Mouse (Mus musculus): Measurements from ENCODE around the gene Pnpt1. TPM values are rescaled to one million over a fixed set of nuclear protein-coding genes. Genes with fewer than 3 reads are reported as not detected.

Pnpt1 gene
- total RNA-seq (2021) = 10 to 100 TPM; 19.4 to 22.6 TPM
- long read RNA-seq, experiment 1, transcript Pnpt1-201 (28 exons, 2,707 nt) = major isoform, 21 of 32 reads
- long read RNA-seq, experiment 1, partial matches to known transcripts = 2 of 32 reads
- long read RNA-seq, experiment 1, other reads (novel, unspliced or antisense) = 9 of 32 reads
- long read RNA-seq, experiment 2, transcript Pnpt1-201 (28 exons, 2,707 nt) = major isoform, 22 of 41 reads
- long read RNA-seq, experiment 2, partial matches to known transcripts = 2 of 41 reads
- long read RNA-seq, experiment 2, other reads (novel, unspliced or antisense) = 16 of 41 reads

DNA sequence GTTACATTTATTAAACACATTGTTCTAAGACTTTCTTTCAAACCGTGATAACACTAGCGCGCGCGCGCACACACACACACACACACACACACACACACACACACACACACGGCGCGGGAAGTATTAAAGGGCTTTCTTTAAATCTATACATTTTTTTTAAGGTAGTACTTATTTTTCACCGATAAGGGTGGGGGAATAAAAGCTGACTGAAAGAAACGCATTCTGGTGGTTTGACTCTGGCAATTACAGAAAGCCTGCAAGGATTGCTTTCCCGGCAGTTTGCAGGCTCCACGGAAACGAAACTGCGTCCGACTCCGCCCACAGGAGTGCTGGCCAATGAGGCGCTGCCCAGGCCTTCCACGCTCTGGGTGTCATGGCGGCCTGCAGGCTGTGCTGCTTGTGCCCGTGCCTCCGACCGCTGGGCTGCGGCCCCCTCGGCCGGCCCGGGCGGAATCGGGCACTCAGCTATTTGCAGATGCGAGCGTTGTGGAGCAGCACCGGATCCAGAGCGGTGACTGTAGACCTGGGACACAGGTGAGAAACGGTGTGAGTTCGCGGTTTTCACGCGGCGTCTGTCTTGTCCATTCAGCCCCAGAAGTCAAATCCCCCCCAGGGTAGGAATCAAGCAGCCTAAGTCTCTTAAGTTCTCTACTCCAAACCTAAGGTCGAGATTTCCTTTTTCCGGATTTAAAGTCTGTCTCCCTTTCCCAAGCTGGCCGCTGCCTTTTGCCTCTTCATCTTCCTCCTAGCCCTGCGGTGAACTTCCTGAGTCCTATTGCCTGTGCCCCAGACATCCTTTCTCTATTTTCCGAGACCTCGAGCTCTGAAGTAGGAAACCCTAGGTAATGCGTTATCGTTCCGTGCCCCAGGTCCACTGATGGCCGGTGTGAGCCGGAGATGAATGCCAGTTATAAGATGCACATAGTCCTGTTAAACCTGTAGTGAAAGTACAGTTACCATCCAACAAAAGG, at the start of gene Pnpt1:
Gene Pnpt1 (plus strand): TSS at position 360 of the 971 bp plus-strand sequence.
- intact Hi-C loops (cut with DNase I) = loop anchor here (10.0 kb wide), 2 partner anchors 516 to 1916 kb away; no protein-coding TSS in a partner anchor
- peak; percentile 91 to 94 for DNase-seq (ENCODE audit: low spot score in 2 of 2)

DNA sequence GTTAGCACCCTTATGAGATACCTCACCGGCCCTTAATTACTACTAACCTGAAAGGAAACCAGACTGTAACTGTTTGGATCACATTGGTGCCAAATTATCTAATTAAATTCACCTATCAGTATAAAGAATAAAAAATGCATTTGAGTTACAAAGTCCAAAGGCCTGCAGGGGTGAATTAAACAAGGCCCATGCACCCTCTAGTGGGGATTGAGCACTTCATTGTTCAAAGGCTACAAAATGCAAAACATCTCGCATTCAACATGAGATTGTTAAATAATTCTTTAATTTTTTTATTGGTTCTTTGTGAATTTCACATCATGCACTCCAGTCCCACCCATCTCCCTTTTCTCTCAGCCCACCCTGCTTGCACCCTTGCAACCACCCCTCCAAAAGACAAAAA, 38.1 kb upstream of the Pnpt1 start:
- intact Hi-C loops (cut with DNase I) = loop anchor here (5.0 kb wide), 1 partner anchor 280 kb away; no protein-coding TSS in a partner anchor
- no peak for DNase-seq (ENCODE audit: low spot score in 2 of 2)

DNA sequence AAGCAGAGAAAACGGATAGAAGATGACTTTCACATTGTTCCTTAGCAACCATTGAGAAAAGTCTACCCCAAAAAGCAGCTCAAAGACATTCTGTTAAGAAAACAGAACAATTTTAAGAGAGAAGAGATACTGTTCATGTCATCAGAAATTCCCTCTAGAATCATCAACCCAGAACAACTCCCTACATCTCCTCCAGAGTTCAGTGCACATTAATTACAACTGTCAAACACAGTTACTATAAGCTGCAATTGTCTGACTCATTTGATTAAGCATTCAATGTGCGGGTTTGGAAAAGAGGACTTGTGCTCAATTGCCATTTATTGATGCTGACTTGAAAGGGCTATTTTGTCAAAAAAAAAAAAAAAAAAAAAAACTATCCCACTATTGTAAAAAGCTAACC, 31.6 kb upstream of the Pnpt1 start:
- no peak for DNase-seq (ENCODE audit: low spot score in 2 of 2)
- intact Hi-C loops (cut with DNase I) = no loop called here

DNA sequence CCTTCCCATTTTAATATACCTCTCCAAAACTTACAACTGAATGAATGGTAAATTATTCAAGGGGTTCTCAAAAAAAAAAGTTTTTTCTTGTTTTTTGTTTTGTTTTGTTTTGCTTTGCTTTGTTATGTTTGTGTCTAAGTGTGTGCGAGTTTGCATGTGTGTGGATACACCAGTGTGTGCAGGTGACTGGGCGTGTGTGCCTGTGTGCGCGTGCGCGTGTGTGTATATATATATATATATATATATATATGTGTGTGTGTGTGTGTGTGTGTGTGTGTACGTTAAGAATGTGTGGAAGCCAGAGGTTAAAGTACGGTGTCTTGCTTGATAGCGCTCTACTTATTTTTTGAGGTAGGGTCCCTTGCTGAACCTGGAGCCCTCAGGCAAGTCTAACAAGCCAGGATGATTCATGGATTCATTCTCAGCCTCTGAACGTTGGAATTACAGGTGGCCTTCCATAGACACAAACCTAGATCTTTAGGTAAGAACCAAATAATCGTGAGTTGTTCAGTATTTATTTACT, 621 bp upstream of the Pnpt1 start:
- DNase-seq (ENCODE audit: low spot score in 2 of 2) = peak in 1 of 2 experiments; percentile 2
- intact Hi-C loops (cut with DNase I) = loop anchor here (10.0 kb wide), 2 partner anchors 515 to 1915 kb away; no protein-coding TSS in a partner anchor

DNA sequence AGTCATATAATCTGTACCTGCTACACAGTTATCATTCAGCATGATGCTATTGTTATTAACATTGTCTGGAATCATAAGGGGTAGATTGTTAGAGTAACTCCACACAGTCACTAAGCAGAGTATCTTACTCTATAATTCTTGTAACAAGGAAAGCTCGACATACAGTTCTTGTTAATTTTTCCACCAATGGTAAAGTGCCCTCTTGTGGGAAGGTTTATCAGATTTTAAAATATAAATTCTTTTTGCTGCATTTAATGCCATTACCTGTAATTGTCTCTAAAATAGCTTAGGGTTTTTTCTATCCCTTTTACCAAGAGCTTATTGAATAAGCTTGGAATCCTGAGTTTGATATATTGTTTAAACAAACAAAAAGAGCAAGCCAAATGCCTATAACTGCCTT, 10.1 kb downstream of the Pnpt1 start:
- intact Hi-C loops (cut with DNase I) = loop anchor here (10.0 kb wide), 1 partner anchor 74 kb away; no protein-coding TSS in a partner anchor
- DNase-seq (ENCODE audit: low spot score in 2 of 2) = no peak

DNA sequence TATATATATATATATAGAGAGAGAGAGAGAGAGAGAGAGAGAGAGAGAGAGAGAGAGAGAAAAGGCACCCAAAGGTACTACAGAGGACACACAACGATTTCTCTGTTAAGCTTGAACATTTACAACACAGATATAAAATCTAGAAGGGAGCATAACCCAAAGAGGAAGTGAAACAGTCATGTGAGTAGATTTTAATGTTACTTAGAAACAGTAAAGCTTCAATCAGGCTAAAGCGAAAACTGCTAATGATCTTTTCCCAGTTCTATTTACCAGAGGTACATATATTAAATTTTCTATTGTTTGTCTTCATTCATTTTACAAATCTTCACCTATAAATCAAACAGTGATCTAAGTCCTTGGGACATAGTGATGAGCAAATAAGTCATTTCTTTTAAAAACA, 18.4 kb downstream of the Pnpt1 start:
- intact Hi-C loops (cut with DNase I) = loop anchor here (10.0 kb wide), 1 partner anchor 66 kb away; no protein-coding TSS in a partner anchor
- no peak for DNase-seq (ENCODE audit: low spot score in 2 of 2)

DNA sequence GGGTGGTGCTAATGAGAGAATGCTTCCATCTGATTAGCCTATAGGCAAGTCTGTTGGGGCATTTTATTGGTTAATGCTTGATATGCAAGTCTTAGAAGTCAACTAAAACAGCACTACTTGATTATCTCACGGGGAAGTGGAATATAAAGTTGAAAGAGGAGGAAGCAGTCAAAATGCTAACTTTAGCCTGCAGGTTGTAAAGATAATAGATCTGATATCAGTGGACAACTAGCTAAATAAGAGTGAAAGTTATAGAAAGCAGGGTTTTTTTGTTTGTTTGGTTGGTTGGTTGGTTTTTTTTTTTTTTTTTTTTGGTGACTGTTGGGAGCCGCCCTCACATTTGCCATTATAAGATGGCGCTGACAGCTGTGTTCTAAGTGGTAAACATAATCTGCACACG, 33.0 kb downstream of the Pnpt1 start:
- intact Hi-C loops (cut with DNase I) = no loop called here

DNA sequence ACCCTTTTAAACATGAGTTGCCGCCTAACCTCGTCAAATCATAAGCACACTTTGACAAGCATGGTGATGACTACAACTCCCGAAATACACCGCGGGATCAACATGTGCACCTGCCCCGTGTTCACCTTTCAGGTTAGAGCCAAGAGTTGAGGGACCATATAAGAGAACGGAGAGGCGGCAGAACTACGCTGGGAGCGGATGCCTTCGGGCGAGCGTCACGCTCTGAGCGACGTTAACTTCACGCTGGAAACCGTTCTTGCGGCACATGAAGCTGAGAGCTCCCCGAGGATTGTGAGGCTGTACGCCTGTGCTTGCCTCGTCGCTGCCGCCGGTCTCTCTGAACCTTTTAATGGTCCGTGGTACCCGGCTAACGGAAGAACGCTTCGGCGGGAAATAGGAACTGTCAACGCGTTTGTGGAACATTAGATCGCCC, 41.4 kb downstream of the Pnpt1 start:
- intact Hi-C loops (cut with DNase I) = no loop called here
- DNase-seq (ENCODE audit: low spot score in 2 of 2) = peak; percentile 58 to 64

More for the DNA sequence above, 33.0 kb downstream of the Pnpt1 start:
- DNase-seq (ENCODE audit: low spot score in 2 of 2) = no peak

DNA sequence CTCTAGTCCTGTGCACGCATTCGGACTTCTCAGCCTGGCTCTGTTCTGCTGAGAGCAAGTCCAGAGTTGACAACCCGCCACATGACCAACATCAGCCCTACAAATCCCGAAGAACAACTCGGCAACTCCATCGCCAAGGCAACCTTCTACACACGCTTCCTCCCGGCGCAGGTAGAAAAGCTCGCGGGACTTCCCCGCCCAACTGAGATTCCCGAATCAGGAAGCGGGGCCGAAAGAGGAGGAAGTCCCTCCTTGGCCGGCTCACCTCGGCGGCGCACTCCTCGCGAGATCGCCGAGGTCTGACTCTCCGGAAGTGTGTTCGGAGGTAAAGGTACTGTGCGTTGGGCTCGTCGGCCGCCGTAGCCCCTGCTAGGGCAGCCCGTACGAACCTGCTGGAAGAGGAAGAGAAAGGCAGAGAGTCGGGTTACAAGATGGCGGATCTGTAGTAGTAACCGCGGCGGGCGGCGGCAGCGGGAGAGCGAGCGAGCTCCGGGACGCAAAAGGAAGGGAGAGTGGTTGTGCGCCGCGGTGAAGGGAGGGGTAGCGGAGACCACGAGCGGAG, 42.1 kb downstream of the Pnpt1 start, which contains the start of gene Ppp4r3b:
Gene Ppp4r3b (plus strand): TSS at position 328 of the 562 bp plus-strand sequence.
- peak; percentile 98 to 99 for DNase-seq (ENCODE audit: low spot score in 2 of 2)
- intact Hi-C loops (cut with DNase I) = no loop called here

DNA sequence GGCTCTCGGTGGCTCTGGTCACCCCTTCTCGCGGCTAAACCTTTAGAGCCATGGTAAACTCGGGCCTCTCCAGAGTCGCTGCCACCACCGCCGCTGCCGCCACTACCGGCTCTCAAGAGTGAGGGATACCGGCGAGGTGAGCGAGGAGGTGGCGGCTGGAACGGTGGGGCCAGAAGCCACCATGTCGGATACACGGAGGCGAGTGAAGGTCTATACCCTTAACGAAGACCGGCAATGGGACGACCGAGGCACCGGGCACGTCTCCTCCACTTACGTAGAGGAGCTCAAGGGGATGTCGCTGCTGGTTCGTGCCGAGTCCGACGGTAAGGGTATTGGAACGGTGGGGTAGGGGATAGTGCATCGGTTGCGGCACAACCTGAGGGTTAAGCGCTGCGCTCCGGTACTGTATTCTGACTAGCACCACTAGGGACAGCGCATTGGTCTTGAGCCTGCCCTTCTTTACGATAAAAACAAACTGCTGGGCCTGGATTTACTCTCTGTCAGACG, 42.6 kb downstream of the Pnpt1 start:
- intact Hi-C loops (cut with DNase I) = no loop called here
- peak; percentile 49 to 77 for DNase-seq (ENCODE audit: low spot score in 2 of 2)

DNA sequence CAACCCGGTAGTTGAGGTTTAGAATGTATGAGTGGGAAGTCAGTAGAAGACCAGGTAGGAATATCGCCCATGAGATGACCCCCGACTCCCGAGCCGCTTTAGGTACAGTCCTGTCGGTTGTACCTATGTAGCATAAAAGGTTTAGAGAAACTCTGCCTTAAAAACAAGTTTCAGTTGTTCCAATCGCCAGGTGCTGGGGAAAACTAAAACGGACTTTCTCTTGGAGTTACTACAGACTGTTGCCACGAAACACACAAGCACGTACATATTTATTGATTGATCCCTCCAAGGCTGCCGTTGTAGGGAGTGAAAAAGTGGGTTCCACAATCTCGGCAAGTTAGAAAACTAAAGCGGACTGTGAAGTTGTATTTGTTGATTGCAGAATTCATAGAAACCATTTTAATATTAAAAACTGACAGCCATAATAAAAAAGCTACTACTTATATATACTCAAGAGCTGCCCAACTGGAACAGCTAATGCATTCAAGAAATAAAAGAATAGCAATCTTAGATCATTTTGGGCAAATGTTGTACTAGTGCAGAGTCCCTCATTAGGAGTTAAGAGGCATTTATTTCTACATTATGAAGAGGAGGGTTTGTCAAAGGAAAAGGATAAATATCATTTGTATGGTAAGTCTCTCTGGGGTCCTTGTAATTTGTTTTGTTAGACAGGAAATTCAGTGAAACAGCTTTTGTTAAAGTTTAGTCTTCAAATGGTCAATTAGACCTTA, 43.3 kb downstream of the Pnpt1 start:
- intact Hi-C loops (cut with DNase I) = no loop called here
- DNase-seq (ENCODE audit: low spot score in 2 of 2) = no peak

DNA sequence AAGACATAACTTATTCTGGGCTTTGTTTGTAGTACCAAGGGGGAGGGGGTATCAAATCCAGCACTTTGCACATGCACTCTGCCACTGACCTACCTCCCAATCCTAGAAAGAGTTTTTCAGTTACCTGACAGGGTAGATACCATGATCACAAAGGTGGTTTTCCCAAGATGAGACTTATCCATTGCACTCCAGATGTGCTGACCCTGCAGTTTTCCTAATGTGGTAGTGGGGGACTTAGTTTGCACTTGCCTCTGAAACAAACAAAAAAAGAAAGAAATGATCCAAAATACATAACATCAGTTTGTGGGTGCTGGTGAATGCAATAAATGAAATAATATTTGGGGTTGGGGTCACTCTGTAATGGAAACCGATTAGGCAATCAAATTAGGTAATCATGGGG, 48.8 kb downstream of the Pnpt1 start:
- intact Hi-C loops (cut with DNase I) = no loop called here
- no peak for DNase-seq (ENCODE audit: low spot score in 2 of 2)

DNA sequence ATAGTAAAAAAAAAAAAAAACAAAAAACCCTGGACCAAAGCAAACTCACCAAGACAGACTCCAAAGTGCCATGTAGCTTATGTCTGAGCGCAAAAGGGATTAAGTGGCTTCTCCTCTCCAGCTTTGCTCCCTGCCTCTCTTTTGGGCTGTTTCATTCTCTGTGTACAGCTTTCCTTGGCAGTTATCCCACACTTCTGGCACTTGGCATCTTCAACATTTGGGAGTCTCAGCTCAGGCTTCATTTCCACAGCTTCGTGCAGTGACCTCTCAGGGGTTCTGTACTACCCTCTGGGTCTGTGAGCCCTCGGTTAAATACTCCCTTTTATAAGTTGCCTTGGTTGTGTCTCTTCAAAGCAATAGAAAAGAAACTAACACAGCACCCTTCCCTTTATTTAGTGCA, 50.1 kb downstream of the Pnpt1 start:
- intact Hi-C loops (cut with DNase I) = no loop called here
- peak; percentile 18 to 33 for DNase-seq (ENCODE audit: low spot score in 2 of 2)

DNA sequence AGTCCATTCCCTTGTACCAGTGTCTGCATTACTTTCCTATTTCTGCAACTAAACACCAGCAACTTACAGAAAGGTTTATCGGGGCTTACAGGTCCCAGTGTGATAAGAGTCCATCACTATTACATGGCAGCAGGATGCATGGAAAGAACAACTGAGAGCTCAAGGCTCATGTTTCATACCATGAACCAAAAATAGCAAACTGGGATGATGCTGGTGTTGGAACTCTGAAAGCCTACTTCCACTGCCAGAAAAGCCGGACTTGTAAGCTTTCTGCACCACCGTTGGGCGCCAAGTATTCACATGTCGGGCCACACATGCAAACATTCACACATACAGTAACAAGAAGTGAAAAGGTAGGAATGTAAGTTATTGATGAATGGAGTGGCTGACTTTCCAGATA, 51.2 kb downstream of the Pnpt1 start:
- DNase-seq (ENCODE audit: low spot score in 2 of 2) = no peak
- intact Hi-C loops (cut with DNase I) = no loop called here

DNA sequence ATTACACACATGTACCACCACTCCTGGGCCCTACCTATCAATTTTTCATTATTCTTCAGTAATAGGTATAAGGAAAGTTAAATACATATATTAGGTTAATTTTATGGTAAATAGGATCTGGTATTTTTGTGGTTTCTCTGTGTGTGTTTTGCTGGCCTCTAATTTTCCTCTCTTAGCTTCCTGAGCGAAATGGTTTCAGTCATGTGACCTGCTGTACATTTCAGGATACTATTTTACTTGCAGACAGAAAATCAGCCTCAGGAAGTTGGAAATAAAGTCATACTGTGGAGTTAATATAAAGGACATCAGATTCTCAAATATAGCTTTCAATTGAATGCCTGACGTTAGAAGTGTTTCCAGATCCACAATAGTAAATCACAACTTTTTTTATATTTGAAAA, 58.4 kb downstream of the Pnpt1 start:
- intact Hi-C loops (cut with DNase I) = no loop called here
- DNase-seq (ENCODE audit: low spot score in 2 of 2) = no peak

DNA sequence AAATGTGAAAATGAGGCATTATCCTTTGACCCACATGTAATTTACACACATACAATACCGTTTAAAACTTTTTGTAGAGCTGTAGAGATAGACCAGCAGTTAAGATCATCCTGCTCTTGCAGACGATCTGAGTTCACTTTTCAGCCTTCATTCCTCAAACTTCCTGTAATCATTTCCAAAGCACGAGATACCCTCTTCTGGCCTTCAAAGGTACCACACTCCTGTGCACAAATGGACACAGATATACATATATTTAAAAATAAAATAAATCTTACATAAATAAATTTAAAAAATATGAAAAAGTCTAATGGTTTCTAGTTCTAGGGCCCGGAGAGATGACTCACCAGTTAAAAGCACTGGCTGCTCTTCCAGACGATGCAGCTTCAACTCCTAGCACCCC, 73.1 kb downstream of the Pnpt1 start:
- intact Hi-C loops (cut with DNase I) = no loop called here
- DNase-seq (ENCODE audit: low spot score in 2 of 2) = no peak

DNA sequence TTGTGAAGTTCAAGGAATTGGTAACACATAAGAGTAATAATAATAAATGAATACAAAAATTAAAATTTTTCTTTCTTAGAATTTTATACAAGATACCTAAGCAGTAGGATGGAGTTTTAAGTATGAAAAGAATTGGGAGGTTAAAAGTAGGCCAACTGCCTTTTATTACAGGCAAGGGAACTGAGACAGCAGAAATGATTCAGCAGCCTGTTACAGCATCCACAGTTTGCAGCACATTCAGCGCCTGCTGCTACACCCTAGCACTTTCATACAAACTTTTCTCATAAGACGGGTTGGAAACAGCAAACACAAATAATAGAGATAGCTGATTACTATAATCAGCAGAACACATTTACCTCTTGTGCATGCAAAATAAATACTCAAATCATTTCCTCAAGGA, 79.2 kb downstream of the Pnpt1 start:
- intact Hi-C loops (cut with DNase I) = loop anchor here (10.0 kb wide), 1 partner anchor 65 kb away; no protein-coding TSS in a partner anchor
- DNase-seq (ENCODE audit: low spot score in 2 of 2) = no peak
